Mouse (Mus musculus) liver, embryonic 12.5 days (tissue): ENCODE measurements around the gene Arxes2. TPM values are rescaled to one million over a fixed set of nuclear protein-coding genes. Genes with fewer than 3 reads are reported as not detected.

Experiments used
- polyA plus RNA-seq: library from polyadenylated mRNA; unstranded; fragments of >200 nt; fragmentation: Nextera tagmentation; extraction: Ambion mirVana; gene quantifications from 2 replicates; pipeline ENCODE4 v1.2.1, GENCODE M21; 2016

Gene Arxes2
- polyA plus RNA-seq, 1 experiment from 2014 or later: 35.6 TPM

Other genes starting within 250 kb of the Arxes2 start
- 21.2 and 21.3 TPM in 2 replicates for gene Bhlhb9, start 196.2 kb upstream of the Arxes2 start, polyA plus RNA-seq
- gene Gprasp2, start 154.8 kb upstream of the Arxes2 start, polyA plus RNA-seq: 3.4 and 4.5 TPM in 2 replicates
- 18.0 and 21.2 TPM in 2 replicates for gene Arxes1, start 39.5 kb downstream of the Arxes2 start, polyA plus RNA-seq
- 191 and 194 TPM in 2 replicates for gene Bex2, start 74.4 kb downstream of the Arxes2 start, polyA plus RNA-seq
- 0.17 and 0.20 TPM in 2 replicates for gene Nxf3, start 91.4 kb downstream of the Arxes2 start, polyA plus RNA-seq
- gene Bex4, start 145.2 kb downstream of the Arxes2 start, polyA plus RNA-seq: 201 and 211 TPM in 2 replicates
- gene Tceal8, start 178.5 kb downstream of the Arxes2 start, polyA plus RNA-seq: 182 and 192 TPM in 2 replicates
- gene Tceal5, start 210.1 kb downstream of the Arxes2 start, polyA plus RNA-seq: 5.2 and 5.8 TPM in 2 replicates
- gene Tceal7, start 221.0 kb downstream of the Arxes2 start, polyA plus RNA-seq: 0.98 and 1.4 TPM in 2 replicates
- gene Bex1, start 221.7 kb downstream of the Arxes2 start, polyA plus RNA-seq: 147 and 153 TPM in 2 replicates